Mouse (Mus musculus) thymus, postnatal 36 days (tissue): ENCODE results near the gene Tlcd1.
"Not testable (repeated sequence)": the region's sequence is repeated elsewhere in the genome, so short reads cannot be mapped to it uniquely, and the experiment has no call there.

ENCODE experiments used
- DNase-seq, 2 experiments: peaks; one replicate each; pipeline ENCODE4 v3.0.0; 2022; ENCODE audit warnings: mixed read lengths in 2 of 2

Gene Tlcd1

GRCm38 (mm10) chr11:78177903-78178858, 1.7 kb downstream of the Tlcd1 start:
- peak; percentile 92 to 95 for DNase-seq

- DNase-seq = peak in 1 of 2 experiments; percentile 47
These were observed 2.4 kb downstream of the Tlcd1 start for GRCm38 (mm10) chr11:78178859-78179437.

- DNase-seq = no peak
These were observed 3.0 kb downstream of the Tlcd1 start for GRCm38 (mm10) chr11:78179438-78179999.

GRCm38 (mm10) chr11:78180081-78180761, 3.7 kb downstream of the Tlcd1 start:
- no peak for DNase-seq

GRCm38 (mm10) chr11:78181830-78182357, 5.4 kb downstream of the Tlcd1 start:
- DNase-seq = no peak

- DNase-seq = no peak
These were observed 5.9 kb downstream of the Tlcd1 start for GRCm38 (mm10) chr11:78182450-78182849.

- peak; percentile 74 to 77 for DNase-seq
These were observed 6.7 kb downstream of the Tlcd1 start, which contains the start of gene Rpl23a for GRCm38 (mm10) chr11:78182961-78183844. Gene Rpl23a, minus strand, starts transcription at chr11:78183584.

- no peak for DNase-seq
These were observed 7.5 kb downstream of the Tlcd1 start for GRCm38 (mm10) chr11:78183884-78184514.

GRCm38 (mm10) chr11:78184702-78185101, 8.2 kb downstream of the Tlcd1 start:
- not testable (repeated sequence) for DNase-seq

GRCm38 (mm10) chr11:78188331-78189233, 12.1 kb downstream of the Tlcd1 start, which contains the start of gene Rab34:
Gene Rab34, plus strand, starts transcription at chr11:78188430.
- DNase-seq = no peak

- no peak for DNase-seq
These were observed 12.9 kb downstream of the Tlcd1 start for GRCm38 (mm10) chr11:78189234-78190040.

- DNase-seq = no peak
These were observed 13.5 kb downstream of the Tlcd1 start for GRCm38 (mm10) chr11:78190041-78190440.

- DNase-seq = no peak
These were observed 16.6 kb downstream of the Tlcd1 start, which contains the start of gene Proca1 for GRCm38 (mm10) chr11:78193113-78193512. Gene Proca1, plus strand, starts transcription at chr11:78193392.

GRCm38 (mm10) chr11:78194411-78195100, 18.0 kb downstream of the Tlcd1 start:
- DNase-seq = peak; percentile 61 to 68

- DNase-seq = no peak
These were observed 18.8 kb downstream of the Tlcd1 start for GRCm38 (mm10) chr11:78195101-78195863.

GRCm38 (mm10) chr11:78202372-78202771, 25.9 kb downstream of the Tlcd1 start:
- no peak for DNase-seq

- DNase-seq = no peak
These were observed 27.8 kb downstream of the Tlcd1 start for GRCm38 (mm10) chr11:78204287-78204686.
